Mouse (Mus musculus) layer of hippocampus, adult 18-20 months (tissue): ENCODE results near the gene Slc7a15. TPM values are rescaled to one million over a fixed set of nuclear protein-coding genes. Genes with fewer than 3 reads are reported as not detected.
A peak's percentile ranks its signal among the peaks of the same experiment; 100 is the strongest.
"Not testable (repeated sequence)": the region's sequence is repeated elsewhere in the genome, so short reads cannot be mapped to it uniquely, and the experiment has no call there.

Source experiments
- DNase-seq, 2 experiments: peaks; one replicate each; pipeline ENCODE4 v3.0.0; 2022; ENCODE audit warnings: low spot score in 2 of 2
- total RNA-seq, 2 experiments: library from RNA; stranded (reverse); gene quantifications; 2 replicates each; pipeline ENCODE4 v1.2.3; 2021

Slc7a15 gene
- total RNA-seq, 2 experiments from 2014 or later, result not detected

GRCm38 (mm10) chr12:8562213-8562612, 36.7 kb downstream of the Slc7a15 start:
- not testable (repeated sequence) for DNase-seq

GRCm38 (mm10) chr12:8559876-8560275, 39.0 kb downstream of the Slc7a15 start:
- DNase-seq, result not testable (repeated sequence)

GRCm38 (mm10) chr12:8556189-8556588, 42.7 kb downstream of the Slc7a15 start:
- DNase-seq, result no peak

- no peak for DNase-seq
Observed at GRCm38 (mm10) chr12:8555419-8555818, 43.4 kb downstream of the Slc7a15 start.

- DNase-seq, result peak; percentile 30 to 84
Observed at GRCm38 (mm10) chr12:8547357-8547756, 51.5 kb downstream of the Slc7a15 start.

- DNase-seq, result no peak
Observed at GRCm38 (mm10) chr12:8546801-8547200, 52.1 kb downstream of the Slc7a15 start.

- peak; percentile 12 to 20 for DNase-seq
Observed at GRCm38 (mm10) chr12:8545066-8545610, 53.7 kb downstream of the Slc7a15 start.

GRCm38 (mm10) chr12:8542371-8542770, 56.5 kb downstream of the Slc7a15 start:
- no peak for DNase-seq

- DNase-seq, result no peak
Observed at GRCm38 (mm10) chr12:8539471-8539870, 59.4 kb downstream of the Slc7a15 start.

GRCm38 (mm10) chr12:8537291-8537690, 61.6 kb downstream of the Slc7a15 start:
- no peak for DNase-seq

GRCm38 (mm10) chr12:8536221-8536965, 62.5 kb downstream of the Slc7a15 start:
- no peak for DNase-seq

GRCm38 (mm10) chr12:8535596-8535995, 63.3 kb downstream of the Slc7a15 start:
- no peak for DNase-seq

- DNase-seq, result no peak
Observed at GRCm38 (mm10) chr12:8534915-8535314, 64.0 kb downstream of the Slc7a15 start.

- no peak for DNase-seq
Observed at GRCm38 (mm10) chr12:8527770-8528169, 71.1 kb downstream of the Slc7a15 start.

GRCm38 (mm10) chr12:8527175-8527574, 71.7 kb downstream of the Slc7a15 start:
- no peak for DNase-seq

GRCm38 (mm10) chr12:8524062-8524461, 74.8 kb downstream of the Slc7a15 start:
- DNase-seq, result no peak

GRCm38 (mm10) chr12:8522711-8523110, 76.2 kb downstream of the Slc7a15 start:
- no peak for DNase-seq

GRCm38 (mm10) chr12:8521375-8522047, 77.4 kb downstream of the Slc7a15 start:
- no peak for DNase-seq

GRCm38 (mm10) chr12:8519431-8520160, 79.3 kb downstream of the Slc7a15 start:
- DNase-seq, result no peak

- DNase-seq, result peak in 1 of 2 experiments; percentile 57
Observed at GRCm38 (mm10) chr12:8511037-8511882, 87.6 kb downstream of the Slc7a15 start.
